Mouse (Mus musculus) CH12.LX (cell line): ENCODE measurements around the gene Mum1.

Experiments
- CTCF ChIP-seq, 2 experiments: IDR thresholded peaks in 1 of 2; conservative IDR thresholded peaks in 1 of 2; 2 replicates each; pipeline ENCODE4 v1.5.1; 2011 to 2012; ENCODE audit warnings: low read depth in 2 of 2, low read length in 2 of 2, improper control_type of control experiment in 1 of 2, inconsistent platforms in 1 of 2, mild to moderate bottlenecking in 1 of 2, moderate library complexity in 1 of 2
- EP300 ChIP-seq: IDR thresholded peaks from 2 replicates; pipeline ENCODE4 v1.6.1; 2011; ENCODE audit warnings: low read length, improper control_type of control experiment
- GABPA ChIP-seq: IDR thresholded peaks from 2 replicates; pipeline ENCODE4 v1.6.1; 2012; ENCODE audit warnings: low read depth, low read length, improper control_type of control experiment, inconsistent platforms; ENCODE audit not compliant: insufficient replicate concordance
- POLR2A ChIP-seq: IDR thresholded peaks from 2 replicates; pipeline ENCODE4 v1.6.1; 2011; ENCODE audit warnings: low read depth, mild to moderate bottlenecking, improper control_type of control experiment, low read length

GRCm38 (mm10) chr10:80207676-80208075 lies 18.6 kb upstream of the Mum1 start:
- TF ChIP-seq CTCF (conservative IDR thresholded peaks at IDR 0.05 in 1 of 2, IDR thresholded peaks at IDR 0.05 in 1 of 2; ENCODE audit: low read depth in 2 of 2, low read length in 2 of 2) (no peak), GABPA (no peak), EP300 (no peak), POLR2A (no peak)
